Mouse (Mus musculus) intestine, embryonic 15.5 days (tissue): ENCODE data around the gene Styx. TPM values are rescaled to one million over a fixed set of nuclear protein-coding genes. Genes with fewer than 3 reads are reported as not detected.

ENCODE experiments used
- ATAC-seq: fragments of 200-750 bp; cut with Nextera tagmentation; 2 replicates; pipeline ENCODE4 v1.8.0; 2017; ENCODE audit warnings: moderate TSS enrichment, moderate library complexity
- H3K27ac ChIP-seq: fragments of 300-500 bp; sonication (generic); 2 replicates; pipeline ENCODE4 v1.5.1; 2015; ENCODE audit warnings: mild to moderate bottlenecking, inconsistent platforms
- H3K27me3 ChIP-seq: fragments of 300-500 bp; sonication (generic); replicated peaks from 2 replicates; pipeline ENCODE4 v1.6.1; 2015; ENCODE audit warnings: inconsistent platforms
- H3K36me3 ChIP-seq: fragments of 300-500 bp; sonication (generic); 2 replicates; pipeline ENCODE4 v1.6.1; 2015; ENCODE audit warnings: inconsistent platforms
- H3K4me1 ChIP-seq: fragments of 300-500 bp; sonication (generic); replicated peaks from 2 replicates; pipeline ENCODE4 v1.6.1; 2015; ENCODE audit warnings: inconsistent platforms
- H3K4me2 ChIP-seq: fragments of 300-500 bp; sonication (generic); replicated peaks from 2 replicates; pipeline ENCODE4 v1.6.1; 2015; ENCODE audit warnings: mild to moderate bottlenecking, inconsistent platforms
- H3K4me3 ChIP-seq: fragments of 300-500 bp; sonication (generic); replicated peaks from 2 replicates; pipeline ENCODE4 v1.5.1; 2015; ENCODE audit warnings: inconsistent platforms
- H3K9ac ChIP-seq: fragments of 300-500 bp; sonication (generic); 2 replicates; pipeline ENCODE4 v1.6.1; 2015; ENCODE audit warnings: inconsistent platforms
- H3K9me3 ChIP-seq: fragments of 300-500 bp; sonication (generic); 2 replicates; pipeline ENCODE4 v1.6.1; 2016; ENCODE audit warnings: inconsistent platforms
- WGBS: fragments of 180-500 bp; shearing (Covaris S2); methylation state at CpG from one replicate; pipeline ENCODE4 v1.1.7; 2015; 5-methylcytosine and 5-hydroxymethylcytosine counted together
- polyA plus RNA-seq: library from polyadenylated mRNA; unstranded; fragments of >200 nt; fragmentation: Nextera tagmentation; extraction: Ambion mirVana; gene quantifications from 2 replicates; pipeline ENCODE4 v1.2.1, GENCODE M21; 2015

The Styx gene
- polyA plus RNA-seq, result 52.6 and 56.9 TPM in 2 replicates

- peak within 1 kb of the TSS; percentile 64 for H3K4me2 ChIP-seq
- H3K9me3 ChIP-seq, result no peaks in the 10 kb centered on the region
- peaks cover 10% of the 10 kb centered on the region for H3K36me3 ChIP-seq
- H3K27me3 ChIP-seq, result no peaks in the 10 kb centered on the region
- H3K4me1 ChIP-seq, result peaks cover 4% of the 10 kb centered on the region
- H3K4me3 ChIP-seq, result peak within 1 kb of the TSS; percentile 75
- under 1% methylated on average over 79 of the region's 93 CpGs for WGBS
- peak within 1 kb of the TSS; percentile 83 for H3K9ac ChIP-seq
- H3K27ac ChIP-seq, result peak within 1 kb of the TSS; percentile 79
- ATAC-seq, result peak; percentile 99
Observed at GRCm38 (mm10) chr14:45350931-45351859, at the start of gene Styx. Gene Styx (plus strand): TSS chr14:45351093.

- H3K9ac ChIP-seq, result no peak overlapping the region
- H3K36me3 ChIP-seq, result peaks cover 5% of the 10 kb centered on the region; the same call in 1 of the 2 replicates
- H3K9me3 ChIP-seq, result no peaks in the 10 kb centered on the region
- WGBS, result 74% methylated on average over 4 of the region's 4 CpGs
- no peak overlapping the region for H3K4me3 ChIP-seq
- H3K27ac ChIP-seq, result no peak overlapping the region
- H3K4me2 ChIP-seq, result no peak overlapping the region
- H3K4me1 ChIP-seq, result no peaks in the 10 kb centered on the region
- ATAC-seq, result no peak
- no peaks in the 10 kb centered on the region for H3K27me3 ChIP-seq
Observed at GRCm38 (mm10) chr14:45303939-45304338, 47.0 kb upstream of the Styx start.

GRCm38 (mm10) chr14:45304389-45304788 is 46.5 kb upstream of the Styx start:
- Histone ChIP-seq H3K27me3 (no peaks in the 10 kb centered on the region), H3K27ac (no peak overlapping the region), H3K9me3 (no peaks in the 10 kb centered on the region), H3K9ac (no peak overlapping the region), H3K4me1 (no peaks in the 10 kb centered on the region), H3K4me2 (no peak overlapping the region), H3K4me3 (no peak overlapping the region), H3K36me3 (peaks cover 5% of the 10 kb centered on the region; the same call in 1 of the 2 replicates)
- 81% methylated on average over 4 of the region's 4 CpGs for WGBS
- no peak for ATAC-seq

- H3K27ac ChIP-seq, result no peak overlapping the region
- no peaks in the 10 kb centered on the region for H3K27me3 ChIP-seq
- peaks cover 5% of the 10 kb centered on the region; the same call in 1 of the 2 replicates for H3K36me3 ChIP-seq
- no peak overlapping the region for H3K9ac ChIP-seq
- no peak; the same call in 1 of the 2 replicates for ATAC-seq
- H3K9me3 ChIP-seq, result no peaks in the 10 kb centered on the region
- H3K4me3 ChIP-seq, result no peak overlapping the region
- no peaks in the 10 kb centered on the region for H3K4me1 ChIP-seq
- 87% methylated on average over 5 of the region's 5 CpGs for WGBS
- no peak overlapping the region for H3K4me2 ChIP-seq
Observed at GRCm38 (mm10) chr14:45305852-45306251, 45.0 kb upstream of the Styx start.

GRCm38 (mm10) chr14:45307630-45308328 is 43.1 kb upstream of the Styx start:
- H3K27me3 ChIP-seq, result no peaks in the 10 kb centered on the region
- 86% methylated on average over 8 of the region's 8 CpGs for WGBS
- no peak for ATAC-seq

GRCm38 (mm10) chr14:45309646-45310045 is 41.2 kb upstream of the Styx start:
- no peak for ATAC-seq
- Histone ChIP-seq H3K4me3 (no peak overlapping the region), H3K4me2 (no peak overlapping the region), H3K36me3 (no peaks in the 10 kb centered on the region), H3K4me1 (no peaks in the 10 kb centered on the region), H3K9ac (no peak overlapping the region), H3K9me3 (no peaks in the 10 kb centered on the region), H3K27me3 (no peaks in the 10 kb centered on the region), H3K27ac (no peak overlapping the region)
- 90% methylated on average over 13 of the region's 13 CpGs for WGBS

More at GRCm38 (mm10) chr14:45307630-45308328, 43.1 kb upstream of the Styx start:
- Histone ChIP-seq H3K9me3 (no peaks in the 10 kb centered on the region), H3K4me2 (no peak overlapping the region), H3K4me1 (no peaks in the 10 kb centered on the region), H3K27ac (no peak overlapping the region), H3K4me3 (no peak overlapping the region), H3K9ac (no peak overlapping the region), H3K36me3 (no peaks in the 10 kb centered on the region)

GRCm38 (mm10) chr14:45310101-45310500 is 40.8 kb upstream of the Styx start:
- no peaks in the 10 kb centered on the region for H3K36me3 ChIP-seq
- no peak overlapping the region for H3K9ac ChIP-seq
- H3K4me3 ChIP-seq, result no peak overlapping the region
- no peaks in the 10 kb centered on the region for H3K9me3 ChIP-seq
- no peaks in the 10 kb centered on the region for H3K4me1 ChIP-seq
- ATAC-seq, result no peak
- H3K4me2 ChIP-seq, result no peak overlapping the region
- H3K27ac ChIP-seq, result no peak overlapping the region
- 91% methylated on average over 14 of the region's 14 CpGs for WGBS
- no peaks in the 10 kb centered on the region for H3K27me3 ChIP-seq

- H3K9ac ChIP-seq, result no peak overlapping the region
- H3K36me3 ChIP-seq, result no peaks in the 10 kb centered on the region
- H3K27ac ChIP-seq, result no peak overlapping the region
- 0 out of 2 replicates have a peak, but pooled peaks cover 6% of the 10 kb centered on the region for H3K4me1 ChIP-seq
- 65% methylated on average over 5 of the region's 5 CpGs for WGBS
- peak overlapping the region; percentile 86 for H3K4me3 ChIP-seq
- H3K9me3 ChIP-seq, result no peaks in the 10 kb centered on the region
- peak overlapping the region; percentile 67 for H3K4me2 ChIP-seq
- H3K27me3 ChIP-seq, result no peaks in the 10 kb centered on the region
- ATAC-seq, result no peak
Observed at GRCm38 (mm10) chr14:45316927-45317326, 34.0 kb upstream of the Styx start.

GRCm38 (mm10) chr14:45317921-45318411 is 32.9 kb upstream of the Styx start:
- no peaks in the 10 kb centered on the region for H3K36me3 ChIP-seq
- 0 out of 2 replicates have a peak, but pooled peaks cover 6% of the 10 kb centered on the region for H3K4me1 ChIP-seq
- H3K9ac ChIP-seq, result peak overlapping the region; percentile 90
- H3K4me3 ChIP-seq, result peak overlapping the region; percentile 86
- no peaks in the 10 kb centered on the region for H3K9me3 ChIP-seq
- H3K4me2 ChIP-seq, result peak overlapping the region; percentile 67
- WGBS, result under 1% methylated on average over 38 of the region's 38 CpGs
- no peaks in the 10 kb centered on the region for H3K27me3 ChIP-seq
- peak overlapping the region; percentile 95 for H3K27ac ChIP-seq
- ATAC-seq, result no peak; the same call in none of the 2 replicates

GRCm38 (mm10) chr14:45318426-45319236 is 32.3 kb upstream of the Styx start, which contains the start of gene Ero1l:
Gene Ero1l (minus strand): TSS chr14:45318771.
- Histone ChIP-seq H3K4me3 (peak within 1 kb of the TSS; percentile 86), H3K27ac (peak within 1 kb of the TSS; percentile 95), H3K9me3 (no peaks in the 10 kb centered on the region), H3K4me2 (peak within 1 kb of the TSS; percentile 67), H3K36me3 (no peaks in the 10 kb centered on the region), H3K4me1 (0 out of 2 replicates have a peak, but pooled peaks cover 6% of the 10 kb centered on the region), H3K27me3 (no peaks in the 10 kb centered on the region), H3K9ac (peak within 1 kb of the TSS; percentile 90)
- 2% methylated on average over 69 of the region's 74 CpGs for WGBS
- ATAC-seq, result peak; percentile 96

GRCm38 (mm10) chr14:45319237-45319610 is 31.7 kb upstream of the Styx start:
- H3K4me1 ChIP-seq, result 0 out of 2 replicates have a peak, but pooled peaks cover 6% of the 10 kb centered on the region
- H3K27ac ChIP-seq, result 0 out of 2 replicates have a peak overlapping the region, but pooled peaks have one; percentile 95
- 53% methylated on average over 3 of the region's 3 CpGs for WGBS
- H3K36me3 ChIP-seq, result no peaks in the 10 kb centered on the region
- no peak overlapping the region for H3K4me2 ChIP-seq
- no peak overlapping the region for H3K4me3 ChIP-seq
- H3K9me3 ChIP-seq, result no peaks in the 10 kb centered on the region
- H3K9ac ChIP-seq, result no peak overlapping the region
- no peak for ATAC-seq
- no peaks in the 10 kb centered on the region for H3K27me3 ChIP-seq
